Mouse (Mus musculus) T-helper 1 cell (primary cell): ENCODE results near the gene Eml4.

Experiments used
- in situ Hi-C: fragments of 300-600 bp; cut with MboI, MseI; formaldehyde crosslinking; loops from one replicate; pipeline ENCODE4 v1.15.1; 2025; ENCODE audit warnings: high pct_unique_total_duplicates

The Eml4 gene

DNA sequence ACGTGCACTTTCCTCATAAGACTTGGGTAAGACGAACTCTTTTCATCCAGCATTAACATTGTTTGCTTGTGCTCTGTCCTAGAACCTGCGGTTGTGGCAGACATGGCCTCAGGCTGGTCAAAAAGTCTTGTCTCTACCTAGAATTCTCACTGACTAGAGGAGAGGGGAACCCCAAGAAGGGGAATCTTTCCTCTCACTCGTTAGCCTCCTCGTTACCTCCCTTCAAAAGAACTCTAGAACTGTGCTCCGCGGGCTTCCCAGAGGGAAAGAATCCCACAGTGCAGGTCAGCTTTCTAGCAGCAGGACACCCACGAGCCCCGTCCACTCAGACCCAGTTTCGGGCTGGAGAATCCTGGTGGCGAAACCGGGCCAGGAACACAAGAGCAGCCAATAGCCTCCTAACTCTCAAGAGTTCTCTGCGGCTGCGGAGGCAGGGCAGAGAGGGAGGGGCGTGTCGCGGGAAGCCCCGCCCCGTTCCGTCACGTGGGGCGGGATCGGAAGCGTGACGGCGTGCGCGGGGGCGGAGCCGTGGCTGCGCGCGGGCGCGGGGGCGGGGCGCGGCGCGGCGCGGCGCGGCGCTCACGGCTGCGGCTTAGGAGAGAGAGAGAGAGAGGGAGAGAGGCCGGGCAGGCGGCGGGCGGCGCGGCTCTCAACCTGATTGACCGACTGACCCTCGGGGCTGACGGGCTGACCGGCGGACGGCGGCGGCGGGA is at the start of gene Eml4:
Eml4 (plus strand) TSS at position 553 of the 713 bp plus-strand sequence.
- in situ Hi-C loops: no loop called here

DNA sequence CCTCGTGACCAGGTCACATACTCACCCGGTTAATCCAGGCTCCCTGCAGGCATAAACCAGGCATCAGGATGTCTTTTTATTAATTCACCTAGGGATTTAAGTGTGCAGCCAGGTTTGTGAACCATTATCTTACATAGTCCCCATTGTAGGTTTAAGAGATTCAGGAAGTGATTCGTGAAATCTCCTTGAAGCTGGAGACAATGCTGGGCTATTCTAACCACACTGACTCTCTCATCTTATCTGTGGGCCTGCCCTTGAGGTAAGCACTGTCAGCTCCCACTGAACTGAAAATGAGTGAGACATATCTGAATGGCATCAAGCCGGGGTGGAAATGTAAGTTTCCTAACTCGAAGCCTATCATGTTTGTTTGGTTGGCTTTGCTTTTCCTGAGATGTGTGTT is 49.3 kb upstream of the Eml4 start:
- in situ Hi-C loops: no loop called here

DNA sequence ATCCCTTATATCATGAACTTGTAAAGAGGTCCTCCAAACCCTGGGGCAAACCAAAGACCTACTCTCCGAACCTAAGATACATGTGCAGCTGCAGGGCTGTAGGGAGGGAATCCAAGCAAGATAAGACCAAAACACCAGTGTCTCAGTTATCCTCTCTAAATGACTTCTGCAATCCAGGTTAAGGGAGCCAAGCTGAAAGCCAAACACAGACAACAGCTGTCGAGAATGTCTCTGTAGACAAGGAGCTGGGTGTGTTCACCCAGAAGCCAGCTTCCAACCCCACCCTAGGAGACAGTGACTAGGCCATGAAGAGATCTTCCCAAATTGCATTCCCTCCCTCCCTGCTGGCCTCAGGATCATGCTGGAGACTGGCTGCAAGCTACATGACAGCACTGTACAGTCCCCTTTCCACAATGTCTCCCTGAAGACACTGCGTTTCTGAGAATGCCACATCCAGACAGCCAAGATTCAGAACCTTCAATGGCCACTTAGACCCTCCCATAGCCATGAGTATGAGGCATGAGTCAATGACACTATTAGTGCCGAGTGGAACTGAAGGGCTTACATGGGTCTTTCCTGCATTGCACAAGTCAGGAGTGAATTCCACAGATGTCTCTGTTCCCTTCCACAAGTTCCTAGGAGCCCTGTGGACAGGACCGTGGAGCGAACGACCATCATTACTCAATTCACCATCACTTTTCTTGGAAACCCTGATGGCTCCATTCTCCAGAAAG is 46.5 kb upstream of the Eml4 start:
- in situ Hi-C loops: no loop called here

- in situ Hi-C loops: no loop called here
Measured at GRCm38 (mm10) chr17:83306964-83307640, 43.6 kb upstream of the Eml4 start.

DNA sequence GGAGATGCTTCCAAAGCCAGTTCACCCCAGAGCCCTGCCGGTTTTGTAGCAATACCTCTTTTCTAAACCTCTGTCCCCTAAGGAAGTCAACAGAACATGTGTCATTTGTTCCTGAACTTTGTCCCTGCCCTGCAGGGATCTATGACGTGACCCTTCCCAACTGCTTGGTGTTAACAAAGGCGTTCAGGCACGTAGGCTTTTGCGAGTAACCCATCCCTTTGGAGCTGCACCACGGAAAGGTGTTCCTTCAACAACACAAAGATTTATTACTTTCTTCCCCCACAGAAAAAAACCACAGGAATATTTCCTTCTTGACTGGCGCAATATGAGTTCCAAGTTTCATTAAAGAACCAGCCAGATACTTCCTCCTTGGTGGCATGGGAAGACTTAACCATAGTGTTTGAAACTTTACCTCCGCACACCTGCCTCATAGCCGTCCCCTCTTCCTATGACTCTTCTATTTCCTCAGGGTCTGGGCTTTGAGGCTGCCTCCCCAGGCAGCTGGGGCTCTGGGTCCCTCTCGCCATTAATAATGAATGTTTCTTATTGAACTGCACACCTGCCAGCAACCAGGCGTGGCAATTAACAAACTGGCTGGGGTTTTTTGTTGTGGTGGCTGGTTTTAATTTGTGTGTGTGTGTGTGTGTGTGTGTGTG is 43.0 kb upstream of the Eml4 start:
- in situ Hi-C loops: no loop called here

DNA sequence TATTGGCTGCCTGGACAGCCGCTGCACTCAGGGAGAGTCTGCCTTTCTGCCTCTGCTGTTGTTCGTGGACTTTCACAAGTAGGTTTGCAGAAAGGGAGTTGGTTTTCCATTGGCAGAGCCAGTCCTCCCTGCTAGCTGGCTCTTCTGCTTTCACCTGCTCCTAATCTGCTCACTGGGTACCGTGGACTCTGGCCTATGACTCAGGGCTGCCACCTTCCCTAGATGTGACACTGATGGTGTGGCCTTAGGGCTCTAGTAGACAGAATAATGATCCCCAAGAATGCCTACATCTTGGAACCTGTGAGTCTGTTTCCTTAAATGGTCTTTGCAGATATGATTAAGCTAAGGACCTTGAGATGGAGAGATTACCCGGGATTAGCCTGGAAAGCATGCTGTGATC is 42.3 kb upstream of the Eml4 start:
- in situ Hi-C loops: no loop called here

- in situ Hi-C loops: no loop called here
Measured at GRCm38 (mm10) chr17:83309243-83309642, 41.5 kb upstream of the Eml4 start.

- in situ Hi-C loops: no loop called here
Measured at GRCm38 (mm10) chr17:83311806-83312205, 38.9 kb upstream of the Eml4 start.

GRCm38 (mm10) chr17:83312244-83312918 is 38.4 kb upstream of the Eml4 start:
- in situ Hi-C loops: no loop called here

- in situ Hi-C loops: no loop called here
Measured at GRCm38 (mm10) chr17:83313046-83313689, 37.6 kb upstream of the Eml4 start.

DNA sequence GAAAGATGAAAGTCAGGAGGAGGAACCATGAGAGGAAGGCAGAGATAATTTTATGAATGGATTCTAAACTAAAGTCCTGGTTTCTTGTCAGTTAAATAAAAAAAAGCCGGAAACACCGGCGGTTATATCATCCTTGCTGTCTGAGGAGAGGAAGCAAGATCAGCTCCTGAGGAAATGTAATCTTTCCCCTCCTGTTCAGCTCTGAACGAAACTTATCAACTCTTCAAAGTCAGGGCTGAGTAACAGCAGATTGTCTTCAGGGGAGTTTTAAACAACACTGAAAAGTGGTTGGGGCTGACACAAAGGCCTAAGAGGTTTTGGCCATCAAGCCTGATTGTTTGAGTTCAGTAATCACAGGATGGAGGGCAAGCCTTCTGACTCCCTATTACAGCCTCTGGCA is 35.3 kb upstream of the Eml4 start:
- in situ Hi-C loops: no loop called here

DNA sequence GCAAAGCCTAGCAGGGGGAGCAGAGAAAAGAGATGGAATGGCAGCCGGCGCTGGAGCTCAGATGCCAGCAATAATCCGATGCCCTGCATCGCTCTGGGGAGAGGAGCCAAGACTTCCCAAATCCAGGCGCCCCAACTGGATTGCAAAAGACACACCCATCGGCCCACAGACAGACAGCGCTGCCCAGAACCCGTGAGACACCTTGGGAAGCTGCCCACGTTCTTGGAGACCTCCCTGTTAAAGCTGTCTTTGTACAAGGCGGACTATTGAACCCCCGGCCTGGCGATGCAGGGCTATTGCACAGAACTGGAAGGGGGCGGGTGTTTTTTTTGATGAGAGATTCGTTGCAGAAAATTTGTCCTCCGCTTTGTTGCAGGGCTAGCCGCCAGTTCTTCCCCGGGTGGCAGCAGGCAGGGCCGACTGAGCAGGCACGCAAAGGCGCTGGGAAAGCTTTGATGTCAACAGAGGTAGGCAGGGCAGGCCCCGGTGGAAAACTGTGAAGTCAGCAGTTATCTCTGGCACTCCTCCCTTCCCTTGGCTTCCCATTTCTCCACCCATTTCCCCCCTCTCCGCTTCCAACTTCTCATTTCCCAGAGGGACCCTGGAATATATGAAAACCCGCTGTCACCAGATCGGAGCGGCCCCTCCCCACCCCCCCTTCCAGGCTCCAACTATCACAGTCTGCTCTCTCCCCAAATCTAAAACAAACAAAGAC is 28.0 kb upstream of the Eml4 start:
- in situ Hi-C loops: no loop called here

DNA sequence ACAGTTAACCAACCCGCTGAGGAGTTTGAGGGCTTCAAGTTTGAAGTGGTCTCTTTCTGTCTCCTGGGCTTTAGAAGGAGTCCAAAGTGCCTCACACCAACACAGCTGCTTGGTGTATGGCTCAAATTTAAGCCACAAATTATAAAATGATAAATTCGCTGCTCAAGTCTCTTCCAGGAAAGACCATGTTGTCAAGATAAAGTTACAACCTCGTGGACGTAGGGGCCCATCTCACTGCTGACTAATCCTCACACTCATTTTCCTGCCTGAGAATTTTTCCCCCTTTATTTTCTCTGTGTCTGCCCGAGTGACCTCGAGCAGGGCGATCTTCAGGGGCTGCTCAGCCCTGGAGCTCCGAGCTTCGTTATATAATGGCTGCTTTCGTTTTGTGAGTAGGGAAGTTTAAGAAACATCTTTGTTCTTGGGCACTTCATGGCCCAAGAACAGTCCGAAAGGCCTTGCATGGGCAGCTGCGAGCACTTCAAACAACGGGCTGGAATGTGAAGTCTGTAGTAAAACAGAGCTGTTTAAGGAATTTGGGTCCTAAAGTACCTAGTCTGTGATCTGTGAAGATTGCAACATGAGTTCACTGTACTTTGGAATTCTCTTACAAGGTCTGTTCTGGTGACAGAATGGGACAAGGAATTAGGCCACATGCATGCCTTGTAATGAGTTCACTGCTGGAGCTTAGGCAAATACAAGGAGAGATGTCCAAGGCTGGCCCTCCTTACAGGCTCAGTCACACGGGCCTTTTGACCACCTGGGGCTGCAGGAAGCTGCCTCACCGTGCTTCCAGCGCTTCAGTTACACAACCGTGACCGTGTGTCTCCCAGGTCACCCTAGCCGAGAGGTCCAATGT is 27.1 kb upstream of the Eml4 start:
- in situ Hi-C loops: no loop called here

DNA sequence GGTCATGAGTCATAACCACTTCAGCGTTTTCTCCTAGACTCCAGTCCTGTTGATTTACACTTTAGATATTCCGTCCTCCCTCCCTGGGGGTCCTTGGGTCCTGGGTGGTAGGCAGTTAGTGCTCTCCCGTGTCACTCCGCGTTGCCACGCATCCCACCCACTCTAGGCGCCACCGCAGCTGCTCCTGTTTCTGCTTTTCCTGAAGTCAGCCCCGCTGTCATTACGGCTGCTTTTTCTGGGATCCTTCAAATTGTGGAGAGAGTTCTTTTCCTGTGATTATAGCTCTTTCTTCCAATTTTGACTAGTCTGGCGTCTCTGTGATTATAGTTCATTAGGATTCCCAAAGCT is 26.5 kb upstream of the Eml4 start:
- in situ Hi-C loops: no loop called here

- in situ Hi-C loops: no loop called here
Measured at GRCm38 (mm10) chr17:83335183-83335584, 15.5 kb upstream of the Eml4 start.

- in situ Hi-C loops: no loop called here
Measured at GRCm38 (mm10) chr17:83337051-83337898, 13.5 kb upstream of the Eml4 start.

DNA sequence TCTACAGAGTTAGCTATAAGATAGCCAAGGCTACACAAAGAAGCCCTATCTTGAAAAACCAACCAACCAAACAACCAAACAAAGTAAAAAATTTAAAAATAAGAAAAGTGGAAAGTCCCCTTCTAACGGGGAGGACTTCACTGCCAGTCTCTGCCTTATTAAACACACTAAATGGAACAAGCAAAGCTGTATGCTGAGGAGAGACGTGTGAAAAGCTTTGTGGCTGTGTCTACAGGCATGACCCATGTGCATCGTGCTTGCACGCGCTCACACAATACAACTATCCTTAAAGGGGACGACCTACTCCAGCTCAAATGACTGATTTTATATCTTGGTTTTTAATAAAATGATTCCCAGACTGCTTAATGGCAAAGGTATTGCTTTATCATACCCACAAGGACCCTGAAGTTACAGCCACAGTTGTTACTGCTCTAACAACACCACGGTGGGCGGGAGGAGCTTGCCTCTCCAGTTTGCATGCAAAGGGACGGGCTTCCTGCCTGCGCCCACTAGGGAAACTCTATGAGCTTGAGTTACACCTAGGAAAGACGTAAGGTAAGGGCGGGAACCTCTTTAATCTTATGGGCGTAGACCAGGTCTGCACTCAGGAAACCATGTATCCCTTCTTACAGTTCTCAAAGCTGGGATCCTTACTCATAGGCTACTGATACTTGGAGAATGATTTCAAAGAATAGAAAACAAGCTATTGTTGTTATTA is 11.2 kb upstream of the Eml4 start:
- in situ Hi-C loops: no loop called here

GRCm38 (mm10) chr17:83340895-83341524 is 9.7 kb upstream of the Eml4 start:
- in situ Hi-C loops: no loop called here
